Mouse (Mus musculus): Measurements from ENCODE around the gene P3h4. TPM values are rescaled to one million over a fixed set of nuclear protein-coding genes. Genes with fewer than 3 reads are reported as not detected.

Gene P3h4
- 25.8 and 26.7 TPM in 2 replicates for total RNA-seq (2021)
- long read RNA-seq, experiment 1, transcript P3h4-201 (8 exons, 2,178 nt) = major isoform, 106 of 122 reads
- long read RNA-seq, experiment 1, partial matches to known transcripts = 8 of 122 reads
- long read RNA-seq, experiment 1, other reads (novel, unspliced or antisense) = 8 of 122 reads
- long read RNA-seq, experiment 2, transcript P3h4-201 (8 exons, 2,178 nt) = major isoform, 62 of 74 reads
- long read RNA-seq, experiment 2, partial matches to known transcripts = 9 of 74 reads
- long read RNA-seq, experiment 2, other reads (novel, unspliced or antisense) = 3 of 74 reads

DNA sequence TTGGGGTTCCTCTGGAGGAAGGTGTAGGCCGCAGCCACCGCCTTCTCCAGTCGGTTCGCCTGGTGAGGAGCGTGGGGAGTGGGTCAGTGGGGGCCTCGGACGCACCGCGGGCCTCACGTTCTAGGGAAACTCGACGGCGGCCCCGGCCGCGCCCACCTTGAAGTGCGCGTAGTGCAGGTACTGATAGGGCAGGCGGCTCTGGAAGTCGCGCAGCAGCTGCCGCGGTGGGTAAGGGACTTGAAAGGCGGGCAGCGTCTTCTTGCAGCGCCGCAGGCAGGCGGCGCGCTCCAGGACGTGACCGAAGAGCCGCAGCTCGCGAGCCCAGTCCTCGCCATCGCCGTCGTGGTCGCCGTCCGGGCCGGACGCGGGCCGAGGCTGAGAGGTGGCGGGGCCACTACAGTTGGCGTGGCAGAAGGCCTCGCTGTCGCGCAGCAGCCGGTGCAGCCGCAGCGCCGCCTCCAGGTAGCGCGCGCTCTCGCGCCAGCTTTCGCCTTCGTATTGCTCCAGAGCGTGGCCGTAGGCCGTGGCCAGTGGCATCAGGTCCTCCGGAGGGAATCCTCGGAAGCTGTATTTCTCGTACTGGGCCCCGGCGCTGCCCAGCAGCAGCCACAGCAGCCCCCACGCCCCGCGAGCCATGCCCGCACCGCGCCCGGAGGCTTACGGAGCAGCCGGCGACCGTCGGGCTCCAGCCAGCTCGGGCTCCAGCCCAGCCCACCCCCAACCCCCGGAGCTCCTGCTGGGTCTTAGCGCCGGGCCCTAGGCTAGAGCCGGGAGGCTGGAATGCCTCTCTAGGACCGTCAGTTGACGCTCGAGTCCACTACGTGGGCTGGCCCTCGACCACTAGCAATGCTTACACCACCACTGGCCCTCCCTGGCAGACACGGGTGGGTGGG is at the start of gene P3h4:
Gene P3h4 (minus strand): TSS at position 816 of the 893 bp plus-strand sequence.
- peak; percentile 92 for DNase-seq

DNA sequence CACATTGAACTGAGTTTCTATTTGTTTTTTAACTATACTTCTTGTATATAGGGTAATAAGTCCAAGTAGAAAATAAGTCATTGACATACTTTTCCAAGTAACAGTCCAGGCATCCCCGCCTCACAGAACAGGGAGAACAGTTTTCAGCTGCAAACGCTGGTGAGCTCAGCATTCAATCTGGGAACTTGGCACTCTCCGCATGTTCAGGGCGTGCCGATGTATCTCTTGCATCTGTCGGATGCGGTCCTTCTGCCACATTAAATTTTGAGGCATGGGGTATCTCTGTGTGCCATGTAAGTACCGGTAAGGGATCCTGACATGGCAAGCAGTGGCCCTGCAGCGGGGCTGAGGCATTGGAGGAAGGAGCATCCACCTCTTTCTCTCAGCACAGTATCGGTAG is 48.1 kb upstream of the P3h4 start:
- DNase-seq = no peak

DNA sequence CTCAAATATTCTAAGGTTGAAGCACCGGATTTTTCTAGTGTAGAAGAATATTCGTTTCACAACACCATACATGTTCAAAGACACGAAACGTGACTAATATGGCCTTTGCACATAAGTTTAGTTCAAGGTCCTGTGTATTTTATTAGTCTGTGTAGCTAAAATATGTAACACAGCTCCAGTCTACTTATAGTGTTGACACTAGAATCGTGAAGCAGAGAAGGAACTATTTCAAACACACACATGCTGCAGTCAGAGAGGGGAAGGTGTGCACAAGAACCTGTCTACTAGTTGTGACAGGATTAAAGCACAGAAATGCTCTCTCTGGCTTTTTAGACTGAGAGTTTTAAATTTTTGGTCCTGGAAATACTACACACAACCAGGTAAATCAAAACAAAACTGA is 43.1 kb upstream of the P3h4 start:
- DNase-seq = no peak

DNA sequence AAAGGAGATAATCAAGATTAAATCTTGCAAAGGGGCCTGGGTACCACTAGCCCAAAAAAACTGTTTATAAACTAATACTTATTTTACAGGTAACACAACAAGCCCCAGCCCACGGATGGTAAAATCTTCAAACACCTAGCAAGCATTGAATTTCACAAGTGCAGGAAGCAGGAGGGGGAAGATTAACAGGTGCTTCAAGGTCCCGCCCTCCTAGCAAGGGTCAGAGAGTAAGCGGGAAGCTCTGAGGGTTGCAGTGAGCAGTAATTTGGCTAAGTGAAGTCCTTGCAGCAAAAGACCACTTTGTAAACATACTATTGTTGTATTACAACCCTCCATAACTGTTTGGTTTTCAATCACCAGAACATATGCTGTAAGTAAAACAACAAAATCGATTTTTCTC is 42.6 kb upstream of the P3h4 start:
- DNase-seq = no peak

DNA sequence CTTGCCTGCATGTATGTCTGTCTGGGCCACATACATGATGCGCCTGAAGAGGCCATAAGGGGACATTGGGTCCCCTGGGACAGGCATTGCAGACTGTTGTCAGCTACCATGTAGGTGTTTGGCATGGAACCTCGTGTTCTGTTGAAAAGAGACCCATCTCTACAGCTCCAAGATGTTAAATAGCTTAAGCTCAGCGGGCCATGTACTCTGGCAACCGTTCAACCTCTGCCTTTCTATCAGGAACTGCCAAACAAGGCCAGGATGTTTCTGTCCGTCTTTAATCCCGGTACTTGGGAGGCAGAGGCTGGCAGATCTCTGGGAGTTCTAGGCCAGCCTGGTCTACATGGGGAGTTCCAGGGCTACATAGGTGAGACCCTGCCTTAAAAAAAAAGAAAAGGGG is 28.0 kb upstream of the P3h4 start:
- no peak for DNase-seq

DNA sequence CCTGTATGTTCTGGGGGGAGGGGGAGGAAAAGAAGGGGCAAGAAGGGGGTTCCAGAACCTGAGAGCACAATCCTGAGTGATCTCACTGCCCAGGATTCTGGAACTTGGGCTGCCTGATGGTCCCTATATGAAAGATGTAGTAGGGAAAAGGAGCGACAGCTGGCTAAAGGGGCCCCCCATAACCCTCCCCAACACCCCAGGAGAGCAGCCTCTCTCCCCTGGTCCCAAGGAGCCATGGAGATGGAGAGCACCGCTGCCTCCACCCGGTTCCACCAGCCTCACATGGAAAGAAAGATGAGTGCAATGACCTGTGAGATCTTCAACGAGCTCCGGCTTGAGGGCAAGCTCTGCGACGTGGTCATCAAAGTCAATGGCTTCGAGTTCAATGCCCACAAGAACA is 27.2 kb upstream of the P3h4 start, which contains the start of the genes Nt5c3b and Klhl10:
Gene Nt5c3b (minus strand): TSS at position 12 of the 400 bp plus-strand sequence.
Gene Klhl10 (plus strand): TSS at position 121 of the 400 bp plus-strand sequence.
- no peak for DNase-seq

DNA sequence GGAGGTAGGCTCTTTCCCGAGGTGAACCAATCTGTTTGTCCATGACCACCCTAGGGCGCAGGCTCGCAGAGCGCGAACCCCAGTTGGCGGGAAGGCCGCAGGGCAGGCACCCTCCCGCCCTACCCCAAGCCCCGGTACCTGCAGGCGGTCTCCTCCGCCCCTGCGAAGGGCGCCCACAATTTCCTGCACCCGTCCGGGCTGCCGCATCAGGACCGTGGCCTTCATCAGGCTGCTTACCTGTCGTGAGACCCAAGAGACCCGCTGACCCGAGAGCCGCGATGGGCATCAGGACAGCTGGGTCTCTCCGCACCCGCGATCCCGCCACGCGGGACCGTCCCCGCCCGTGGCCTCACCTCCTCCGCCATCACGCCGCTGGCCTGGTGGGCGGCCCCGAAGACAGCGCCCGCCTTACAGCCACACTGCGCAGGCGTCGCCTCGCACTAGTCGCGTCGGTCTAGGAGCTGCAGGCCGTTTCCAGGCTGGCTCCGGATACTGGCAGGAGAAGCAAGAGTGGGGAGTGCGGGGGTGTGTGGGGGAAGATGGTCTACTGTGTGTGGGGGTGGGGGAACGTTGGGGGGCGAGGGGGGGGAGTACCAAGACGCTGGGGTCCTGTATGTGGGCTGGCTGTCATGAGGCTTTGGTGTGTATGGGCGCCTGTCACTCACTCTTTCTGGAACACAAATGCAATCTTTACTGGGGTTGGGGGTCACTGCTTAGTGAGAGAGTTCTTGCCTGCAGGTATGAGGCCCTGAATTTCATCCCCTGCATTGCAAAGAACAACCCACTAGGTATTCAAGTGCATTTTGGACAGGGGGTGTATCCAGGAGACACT is 26.3 kb upstream of the P3h4 start:
- DNase-seq = peak; percentile 94

DNA sequence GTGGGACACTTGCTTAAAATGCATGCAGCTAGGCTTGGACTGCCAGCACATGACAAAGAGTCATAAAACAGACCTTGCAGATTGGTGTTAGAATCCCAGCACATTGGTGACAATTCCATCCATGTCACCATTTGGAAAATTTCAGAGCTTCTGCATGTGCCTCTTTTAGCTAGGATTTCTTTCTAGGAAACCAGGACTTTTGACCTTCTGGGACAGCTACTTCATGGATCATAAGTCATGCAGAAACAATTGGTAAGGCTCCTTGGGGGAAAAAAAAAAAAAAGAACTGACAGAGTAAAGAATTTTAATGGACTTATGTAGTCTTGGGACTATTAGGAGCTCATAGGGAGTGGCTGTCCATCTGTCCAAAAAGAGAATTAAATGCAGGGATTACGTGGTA is 23.3 kb upstream of the P3h4 start:
- no peak for DNase-seq

DNA sequence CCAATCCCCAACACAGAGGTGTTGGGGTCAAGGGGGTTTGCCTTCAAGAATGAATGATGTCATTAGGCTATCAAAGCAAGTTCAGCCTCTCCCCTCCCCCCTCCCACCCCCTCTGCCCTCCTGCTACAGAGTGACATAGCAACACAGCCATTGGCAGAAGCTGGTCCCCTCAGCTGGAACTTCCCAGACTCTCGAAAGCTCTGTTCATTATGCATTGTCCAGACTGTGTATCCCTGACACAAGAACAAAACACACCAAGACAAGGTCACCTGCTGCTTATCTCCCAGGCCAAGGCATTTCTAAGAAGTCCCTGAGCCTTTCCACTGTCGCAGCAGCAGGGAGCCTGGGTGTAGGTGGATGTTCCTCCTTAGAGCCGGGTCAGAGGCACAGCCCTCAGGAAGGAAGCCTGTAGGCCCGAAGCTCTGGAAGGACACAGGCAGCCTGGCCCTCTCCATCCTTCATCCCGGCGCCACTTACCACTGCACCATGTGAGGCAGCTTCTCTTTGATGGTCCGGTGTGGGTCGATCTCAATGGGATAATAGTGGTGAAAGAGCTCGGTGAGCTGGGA is 21.1 kb upstream of the P3h4 start:
- no peak for DNase-seq

DNA sequence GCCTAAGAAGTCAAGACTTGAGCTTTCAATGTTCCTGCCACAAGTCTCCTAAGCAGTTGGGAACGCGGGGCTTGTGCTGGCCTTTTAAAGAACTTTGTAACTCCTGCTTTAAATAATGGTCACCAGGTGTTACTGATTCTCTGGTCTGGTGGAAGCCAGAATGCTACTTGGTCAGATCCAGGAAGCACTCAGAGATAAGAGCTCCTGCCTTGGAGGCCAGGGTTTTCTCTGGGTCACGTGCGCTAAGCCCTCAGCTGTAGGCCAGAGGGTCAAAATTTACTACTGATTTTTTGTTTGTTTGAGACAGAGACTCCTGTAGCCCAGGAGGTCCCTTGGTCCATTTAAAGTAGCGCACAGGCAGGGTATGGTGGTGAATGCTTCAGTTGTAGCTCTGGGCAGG is 17.4 kb upstream of the P3h4 start:
- DNase-seq = no peak

DNA sequence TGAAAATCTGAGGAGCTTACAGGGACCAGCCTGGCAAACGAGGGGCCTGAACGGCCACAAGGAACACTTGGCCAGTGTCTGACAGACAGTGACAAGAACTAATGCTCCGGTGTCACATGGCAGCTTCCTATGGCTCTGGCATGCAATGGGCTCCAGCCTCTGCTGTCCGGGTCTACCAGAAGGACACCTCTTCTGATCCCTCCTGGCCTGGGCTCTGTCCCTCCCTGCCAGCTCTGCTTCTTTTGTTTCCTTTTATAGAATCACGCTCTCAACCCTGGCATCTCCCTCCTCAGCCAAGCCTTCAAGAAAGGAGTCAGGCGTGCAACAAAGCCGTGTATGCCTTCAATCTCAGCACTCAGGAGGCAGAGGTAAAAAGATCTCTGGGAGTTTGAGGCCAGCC is 15.4 kb upstream of the P3h4 start:
- DNase-seq = no peak

DNA sequence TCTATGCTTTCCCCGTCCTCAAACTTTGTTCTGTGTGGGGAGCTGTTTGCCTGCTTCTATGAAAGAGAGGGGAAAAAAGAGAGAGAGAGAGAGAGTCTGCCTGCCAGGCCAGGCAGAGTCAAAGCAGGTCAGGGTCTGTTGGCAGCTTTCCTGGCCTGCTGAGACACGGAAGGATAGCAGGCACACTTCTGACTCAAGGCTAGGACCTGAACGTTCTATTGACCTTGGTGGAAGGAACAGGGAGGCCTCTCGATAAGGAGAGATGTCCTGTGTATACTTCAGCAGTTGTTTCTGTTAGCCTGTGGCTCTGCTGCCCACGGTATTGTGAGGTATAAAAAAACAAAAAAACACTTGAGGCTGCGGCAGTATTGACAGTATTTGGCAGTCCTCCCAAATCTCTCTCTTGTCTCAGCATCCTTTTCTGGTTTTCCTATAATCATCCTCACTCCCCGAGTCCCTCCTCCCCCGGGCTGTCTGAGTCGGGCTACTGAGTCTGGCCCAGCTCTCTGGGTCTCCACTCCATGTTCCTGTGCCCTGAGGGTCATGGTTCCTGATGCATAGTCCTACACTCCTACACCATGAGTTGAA is 14.1 kb upstream of the P3h4 start:
- peak; percentile 88 for DNase-seq

DNA sequence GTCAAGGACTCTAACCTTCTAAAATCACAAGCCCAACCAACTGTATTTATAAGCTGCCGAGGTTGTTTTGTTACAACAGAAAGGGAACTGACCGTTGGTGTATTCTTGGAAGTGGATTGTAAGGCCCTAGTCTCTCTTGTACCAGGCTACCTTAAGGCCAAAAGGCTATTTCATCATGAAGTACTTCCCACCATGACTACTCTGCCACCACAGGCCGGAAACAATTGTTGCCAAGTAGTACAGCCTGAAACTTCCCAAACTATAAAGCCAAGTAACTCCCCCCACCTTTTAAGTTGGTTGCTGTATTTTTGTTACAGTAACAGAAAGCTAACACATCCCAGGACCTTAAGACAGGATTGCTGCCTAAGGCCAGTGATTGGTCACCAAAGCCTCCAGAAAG is 12.2 kb upstream of the P3h4 start:
- no peak for DNase-seq

DNA sequence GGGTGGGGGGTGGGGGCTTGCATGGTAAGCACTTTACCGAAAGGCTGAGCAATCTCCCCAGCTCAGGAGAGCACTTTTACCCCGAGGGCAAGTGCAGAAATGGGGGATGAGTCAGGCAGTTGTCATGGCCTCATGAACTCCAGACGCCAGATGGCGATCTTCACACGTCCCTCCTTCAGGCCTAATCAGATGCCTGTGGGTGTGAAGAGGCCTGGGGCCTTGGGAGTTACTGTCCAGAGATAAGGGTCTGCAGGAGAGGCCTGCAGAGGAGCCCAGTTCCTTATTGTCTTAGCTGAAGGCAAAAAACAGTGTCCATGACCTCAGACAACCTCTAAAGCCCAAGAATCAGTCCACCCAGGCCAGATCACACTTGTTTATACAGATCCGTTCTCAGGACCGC is 11.2 kb upstream of the P3h4 start:
- peak; percentile 88 for DNase-seq

DNA sequence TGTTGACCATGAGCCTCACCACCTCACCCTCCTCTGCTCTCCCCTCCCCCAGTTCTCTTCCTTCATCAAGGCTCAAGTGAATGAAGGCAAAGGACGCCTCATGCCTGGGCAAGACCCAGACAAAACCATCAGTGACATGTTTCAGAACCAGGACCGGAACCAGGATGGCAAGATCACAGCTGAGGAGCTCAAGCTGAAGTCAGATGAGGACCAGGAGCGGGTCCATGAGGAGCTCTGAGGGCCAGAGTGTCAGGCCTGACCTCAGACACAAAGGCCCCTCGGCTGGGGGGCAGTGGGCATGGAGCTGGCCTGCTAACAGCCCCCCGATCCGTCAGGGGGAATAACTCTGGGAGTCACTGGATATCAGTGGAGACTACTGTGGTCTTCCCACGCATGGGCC is 9.2 kb upstream of the P3h4 start:
- DNase-seq = no peak

DNA sequence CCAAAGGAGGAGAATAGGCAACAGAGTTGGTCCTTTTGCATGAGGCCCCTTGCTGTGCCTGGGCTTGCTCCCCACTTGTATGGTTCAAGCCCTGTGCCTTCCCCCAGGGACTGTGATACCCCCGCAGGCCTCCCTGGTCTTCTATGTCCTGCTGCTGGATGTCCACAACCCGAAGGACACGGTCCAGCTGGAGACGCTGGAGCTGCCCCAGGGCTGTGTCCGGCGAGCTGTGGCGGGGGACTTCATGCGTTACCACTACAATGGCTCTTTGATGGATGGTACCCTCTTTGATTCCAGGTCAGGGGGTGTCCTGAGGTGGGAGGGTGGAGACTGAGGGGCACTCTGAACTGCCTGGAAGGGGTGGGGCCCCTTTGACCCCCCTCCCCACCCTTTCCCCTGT is 6.9 kb upstream of the P3h4 start:
- no peak for DNase-seq

DNA sequence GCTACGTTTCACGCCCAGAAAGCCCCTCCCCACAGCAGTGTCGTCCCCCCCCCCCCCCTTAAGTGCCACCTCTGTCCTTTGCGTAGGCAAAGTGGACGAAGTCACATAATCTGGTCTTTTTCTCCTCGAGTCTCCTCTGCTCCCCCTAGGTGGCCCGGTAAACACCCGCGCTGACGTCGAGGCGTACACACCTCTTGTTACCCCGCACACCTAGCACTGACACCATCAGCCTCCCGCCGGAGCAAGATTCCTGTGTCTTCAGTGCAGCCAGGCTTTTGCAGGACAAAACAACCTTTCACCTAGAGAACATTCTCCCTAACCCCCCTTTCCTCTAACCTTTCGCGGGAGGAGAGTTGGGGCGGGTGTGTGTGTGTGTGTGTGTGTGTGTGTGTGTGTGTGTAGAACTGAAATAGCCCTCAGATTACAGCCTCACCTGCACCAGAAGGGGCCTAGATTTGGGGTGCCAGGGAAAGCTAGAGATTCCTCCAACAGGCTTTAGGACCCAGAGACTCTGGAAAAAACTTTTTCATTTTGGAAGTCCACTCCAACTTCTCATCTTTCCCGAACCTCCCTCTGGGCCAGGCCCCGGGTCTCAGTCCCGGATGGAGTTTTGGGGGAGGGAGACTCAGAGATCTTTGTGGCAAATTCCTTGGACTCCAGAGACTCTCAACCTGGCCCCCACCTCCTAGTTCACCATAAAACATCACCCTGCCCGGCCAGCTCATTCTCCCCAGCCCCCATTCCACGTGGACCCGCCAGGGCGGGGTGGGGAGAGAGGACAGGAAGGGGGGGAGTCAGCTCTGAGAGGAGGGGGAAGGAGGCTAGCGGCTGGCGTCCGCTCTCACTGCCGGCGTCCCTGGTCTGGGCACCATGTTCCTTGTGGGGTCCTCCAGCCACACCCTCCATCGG is 532 bp upstream of the P3h4 start, which contains the start of gene Fkbp10:
Gene Fkbp10 (plus strand): TSS at position 784 of the 909 bp plus-strand sequence.
- peak; percentile 86 for DNase-seq

DNA sequence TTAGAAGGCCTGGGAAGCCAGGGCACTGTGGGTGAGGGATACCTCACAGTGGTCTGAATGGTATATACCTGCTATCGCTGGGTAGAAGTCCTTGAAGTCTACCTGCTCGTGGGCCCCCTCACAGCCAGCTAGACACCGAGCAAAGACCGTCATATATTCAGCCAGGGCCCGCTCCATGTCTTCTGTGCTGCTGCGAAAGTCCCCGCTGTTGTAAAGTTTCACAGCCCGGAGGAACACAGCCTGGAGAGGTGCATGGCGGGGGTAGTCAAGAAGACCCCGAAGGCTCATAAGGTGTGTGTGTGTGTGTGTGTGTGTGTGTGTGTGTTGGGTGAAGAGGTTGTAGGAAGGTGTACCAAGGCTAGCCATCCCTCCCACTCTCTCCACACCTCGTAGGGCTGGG is 1.1 kb downstream of the P3h4 start:
- no peak for DNase-seq

DNA sequence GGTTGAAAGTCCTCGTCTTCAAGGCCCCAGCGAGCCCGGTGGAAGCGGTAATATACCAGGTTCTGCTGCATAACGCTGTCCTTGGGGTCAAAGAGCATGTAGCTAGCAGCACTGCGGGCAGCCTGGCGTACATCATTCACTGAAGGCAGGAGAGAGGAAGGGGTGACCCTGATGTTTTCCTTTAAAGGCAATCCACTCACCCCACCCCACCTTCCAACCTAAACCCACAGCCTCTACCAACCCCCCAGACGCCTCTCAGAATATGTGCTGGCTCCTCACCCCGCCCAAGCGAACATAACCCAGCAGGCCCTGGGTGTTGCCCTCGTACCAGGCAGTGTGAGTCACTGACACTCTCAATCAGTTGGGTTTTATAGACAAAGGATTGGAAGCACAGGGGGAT is 2.9 kb downstream of the P3h4 start:
- DNase-seq = no peak

DNA sequence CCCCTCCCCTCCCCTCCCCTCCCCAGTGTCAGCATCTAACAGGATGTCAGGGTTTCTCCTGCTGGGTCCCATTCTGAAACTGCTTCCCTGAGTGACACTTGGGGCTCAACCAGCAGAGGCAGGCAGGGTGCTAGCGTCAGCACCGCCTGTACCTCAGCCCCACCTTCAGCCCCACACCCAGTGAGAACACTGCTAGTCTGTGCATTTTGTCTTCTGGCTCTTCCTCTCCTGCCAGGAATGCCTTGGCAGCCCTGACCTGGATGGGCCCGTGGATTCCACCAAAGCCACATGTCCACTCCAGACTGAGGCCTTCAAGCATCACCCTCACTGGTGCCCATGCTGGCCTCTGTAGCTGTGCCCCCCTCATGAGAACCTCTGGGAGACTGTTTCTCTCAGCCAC is 5.0 kb downstream of the P3h4 start:
- no peak for DNase-seq

Data from adrenal gland, postnatal 14 days (tissue).